Mouse (Mus musculus) embryonic facial prominence, embryonic 10.5 days (tissue): Measurements from ENCODE around the gene Oxld1. TPM values are rescaled to one million over a fixed set of nuclear protein-coding genes. Genes with fewer than 3 reads are reported as not detected.

Experiments
- DNase-seq: peaks from one replicate; pipeline ENCODE4 v3.0.0-alpha.2; 2017; ENCODE audit warnings: low spot score
- H3K27ac ChIP-seq: fragments of 300-500 bp; sonication (generic); replicated peaks from 2 replicates; pipeline ENCODE4 v1.5.1; 2016; ENCODE audit warnings: mild to moderate bottlenecking
- H3K27me3 ChIP-seq: fragments of 300-500 bp; sonication (generic); replicated peaks from 2 replicates; pipeline ENCODE4 v1.6.1; 2016; ENCODE audit warnings: low read depth, mild to moderate bottlenecking; ENCODE audit not compliant: poor library complexity, severe bottlenecking
- H3K36me3 ChIP-seq: fragments of 300-500 bp; sonication (generic); replicated peaks from 2 replicates; pipeline ENCODE4 v1.6.1; 2016; ENCODE audit warnings: mild to moderate bottlenecking, moderate library complexity
- H3K4me1 ChIP-seq: fragments of 300-500 bp; sonication (generic); 2 replicates; pipeline ENCODE4 v1.6.1; 2016
- H3K4me3 ChIP-seq: fragments of 300-500 bp; sonication (generic); 2 replicates; pipeline ENCODE4 v1.5.1; 2016; ENCODE audit warnings: mild to moderate bottlenecking, moderate library complexity
- H3K9me3 ChIP-seq: fragments of 300-500 bp; sonication (generic); 2 replicates; pipeline ENCODE4 v1.6.1; 2016; ENCODE audit warnings: mild to moderate bottlenecking
- WGBS: fragments of 180-500 bp; shearing (Covaris S2); methylation state at CpG from one replicate; pipeline ENCODE4 v1.1.7; 2016; 5-methylcytosine and 5-hydroxymethylcytosine counted together
- polyA plus RNA-seq: library from polyadenylated mRNA; unstranded; fragments of >200 nt; fragmentation: Nextera tagmentation; extraction: Ambion mirVana; gene quantifications from 2 replicates; pipeline ENCODE4 v1.2.1, GENCODE M21; 2016

The Oxld1 gene
- 8.5 and 12.8 TPM in 2 replicates for polyA plus RNA-seq

- 4% methylated on average over 62 of the region's 62 CpGs for WGBS
- H3K36me3 ChIP-seq: peaks cover 50% of the 10 kb centered on the region
- H3K9me3 ChIP-seq: no peaks in the 10 kb centered on the region
- no peaks in the 10 kb centered on the region for H3K27me3 ChIP-seq
- peak; percentile 90 for DNase-seq
- H3K4me1 ChIP-seq: peaks cover 28% of the 10 kb centered on the region
- H3K27ac ChIP-seq: peak within 1 kb of the TSS; percentile 93
- H3K4me3 ChIP-seq: peak within 1 kb of the TSS; percentile 94
Measured at GRCm38 (mm10) chr11:120457772-120458751, at the start of gene Oxld1, which contains the start of gene Ccdc137. Oxld1 (minus strand) TSS chr11:120458068. Ccdc137 (plus strand) TSS chr11:120458115.

GRCm38 (mm10) chr11:120506899-120507298, 49.0 kb upstream of the Oxld1 start:
- Histone ChIP-seq H3K36me3 (no peaks in the 10 kb centered on the region), H3K4me1 (peaks cover 21% of the 10 kb centered on the region), H3K9me3 (no peaks in the 10 kb centered on the region), H3K4me3 (no peak overlapping the region), H3K27ac (no peak overlapping the region), H3K27me3 (0 out of 2 replicates have a peak, but pooled peaks cover 4% of the 10 kb centered on the region)
- 63% methylated on average over 4 of the region's 4 CpGs for WGBS
- peak; percentile 15 for DNase-seq

DNA sequence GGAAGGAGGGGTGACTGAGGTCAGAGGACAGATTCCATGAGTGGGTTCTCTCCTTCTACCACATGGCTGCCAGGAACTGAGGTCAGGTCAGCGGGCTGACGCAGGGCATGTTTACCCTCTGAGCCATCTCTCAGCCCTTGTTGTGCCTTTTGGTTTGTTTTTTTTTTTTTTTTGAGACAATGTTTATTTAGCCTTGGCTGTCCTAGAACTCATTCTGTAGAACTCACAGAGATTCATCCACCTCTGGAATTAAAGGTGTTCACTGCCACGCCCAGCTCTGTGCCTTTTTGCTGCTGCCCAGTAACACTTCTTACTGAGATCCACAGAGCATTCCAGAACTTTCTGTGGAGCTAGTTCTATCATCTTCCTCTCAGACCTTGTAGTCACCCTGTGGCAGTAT, 47.8 kb upstream of the Oxld1 start:
- 86% methylated on average over 3 of the region's 3 CpGs for WGBS
- H3K9me3 ChIP-seq: no peaks in the 10 kb centered on the region
- H3K27ac ChIP-seq: no peak overlapping the region
- H3K4me3 ChIP-seq: no peak overlapping the region
- no peaks in the 10 kb centered on the region for H3K27me3 ChIP-seq
- no peaks in the 10 kb centered on the region for H3K36me3 ChIP-seq
- no peak for DNase-seq
- H3K4me1 ChIP-seq: peaks cover 14% of the 10 kb centered on the region

- no peak overlapping the region for H3K4me3 ChIP-seq
- H3K27me3 ChIP-seq: no peaks in the 10 kb centered on the region
- peaks cover 32% of the 10 kb centered on the region for H3K36me3 ChIP-seq
- H3K9me3 ChIP-seq: no peaks in the 10 kb centered on the region
- DNase-seq: peak; percentile 7
- H3K4me1 ChIP-seq: peaks cover 6% of the 10 kb centered on the region; the same call in 1 of the 2 replicates
- no peak overlapping the region for H3K27ac ChIP-seq
- WGBS: 94% methylated on average over 4 of the region's 4 CpGs
Measured at GRCm38 (mm10) chr11:120501701-120502100, 43.8 kb upstream of the Oxld1 start.

DNA sequence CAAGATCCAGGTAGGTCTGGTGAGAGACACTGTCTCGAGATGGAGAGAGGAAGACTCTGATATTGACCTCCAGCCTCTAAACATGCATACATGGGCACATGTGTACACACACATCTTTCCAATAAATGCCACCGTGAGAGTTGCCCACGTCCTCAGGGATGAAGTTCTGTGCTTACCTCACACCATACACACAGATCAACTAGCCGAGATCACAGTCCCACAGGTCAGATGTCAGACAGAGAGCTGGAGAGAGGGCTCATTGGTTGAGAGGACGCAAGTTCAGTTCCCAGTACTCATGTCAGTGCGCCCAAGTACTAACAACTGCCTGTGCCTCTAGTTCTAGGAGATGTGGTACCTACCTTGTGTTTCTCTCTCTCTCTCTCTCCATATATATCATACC, 43.1 kb upstream of the Oxld1 start:
- peaks cover 6% of the 10 kb centered on the region; the same call in 1 of the 2 replicates for H3K4me1 ChIP-seq
- peak; percentile 11 for DNase-seq
- H3K4me3 ChIP-seq: no peak overlapping the region
- no peaks in the 10 kb centered on the region for H3K9me3 ChIP-seq
- peaks cover 39% of the 10 kb centered on the region for H3K36me3 ChIP-seq
- WGBS: 69% methylated on average over 6 of the region's 6 CpGs
- H3K27me3 ChIP-seq: no peaks in the 10 kb centered on the region
- no peak overlapping the region for H3K27ac ChIP-seq

DNA sequence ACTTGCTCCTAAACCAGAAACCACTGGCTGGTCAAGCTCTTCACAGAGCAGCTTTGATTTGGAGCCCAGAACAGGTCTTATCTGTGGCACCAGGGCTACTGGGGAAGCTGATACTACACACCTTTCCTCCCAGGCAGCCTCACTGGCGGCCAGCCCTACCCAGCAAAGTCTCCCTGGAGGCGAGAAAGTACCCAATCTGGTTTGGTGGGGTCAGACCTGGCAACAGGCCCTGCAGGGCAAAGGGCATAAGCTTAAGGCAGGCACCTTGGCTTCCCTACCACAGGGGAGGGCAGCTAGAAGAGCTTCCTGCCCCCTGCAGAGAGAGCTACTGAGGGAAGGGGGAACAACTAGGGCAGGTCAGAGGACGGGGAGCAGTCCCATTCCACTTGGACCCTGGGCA, 42.5 kb upstream of the Oxld1 start:
- H3K27ac ChIP-seq: no peak overlapping the region
- DNase-seq: peak; percentile 12
- no peak overlapping the region for H3K4me3 ChIP-seq
- WGBS: 19% methylated on average over 3 of the region's 3 CpGs
- H3K36me3 ChIP-seq: peaks cover 46% of the 10 kb centered on the region
- H3K9me3 ChIP-seq: no peaks in the 10 kb centered on the region
- H3K4me1 ChIP-seq: peaks cover 6% of the 10 kb centered on the region; the same call in 1 of the 2 replicates
- H3K27me3 ChIP-seq: no peaks in the 10 kb centered on the region

DNA sequence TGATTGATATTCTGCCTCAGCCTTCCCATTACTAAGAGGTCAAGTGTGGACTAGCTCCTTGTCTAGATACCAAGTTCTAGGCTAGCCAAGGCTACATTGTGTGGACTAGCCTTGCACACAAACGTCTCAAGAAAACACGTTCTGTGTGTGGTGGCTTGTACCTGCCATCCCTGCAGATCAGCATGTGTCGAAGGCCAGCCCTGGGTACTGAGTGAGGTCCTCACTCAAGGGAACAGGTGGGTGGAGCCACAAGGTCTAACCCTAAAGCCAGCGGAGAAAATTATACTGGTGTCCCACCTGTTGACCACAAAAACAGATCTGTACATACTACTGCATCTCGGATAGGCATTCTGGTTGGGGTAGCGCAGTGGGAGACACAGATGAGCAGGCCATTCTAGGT, 42.0 kb upstream of the Oxld1 start:
- peaks cover 50% of the 10 kb centered on the region for H3K36me3 ChIP-seq
- no peak overlapping the region for H3K27ac ChIP-seq
- no peak overlapping the region for H3K4me3 ChIP-seq
- 85% methylated on average over 6 of the region's 6 CpGs for WGBS
- H3K27me3 ChIP-seq: no peaks in the 10 kb centered on the region
- peaks cover 6% of the 10 kb centered on the region; the same call in 1 of the 2 replicates for H3K4me1 ChIP-seq
- no peak for DNase-seq
- H3K9me3 ChIP-seq: no peaks in the 10 kb centered on the region

- H3K27me3 ChIP-seq: no peaks in the 10 kb centered on the region
- DNase-seq: no peak
- 89% methylated on average over 5 of the region's 5 CpGs for WGBS
- no peaks in the 10 kb centered on the region for H3K9me3 ChIP-seq
- 0 out of 2 replicates have a peak overlapping the region, but pooled peaks have one; percentile 2 for H3K4me3 ChIP-seq
- peaks cover 8% of the 10 kb centered on the region; the same call in 1 of the 2 replicates for H3K4me1 ChIP-seq
- no peak overlapping the region for H3K27ac ChIP-seq
- peaks cover 60% of the 10 kb centered on the region for H3K36me3 ChIP-seq
Measured at GRCm38 (mm10) chr11:120498891-120499290, 41.0 kb upstream of the Oxld1 start.

DNA sequence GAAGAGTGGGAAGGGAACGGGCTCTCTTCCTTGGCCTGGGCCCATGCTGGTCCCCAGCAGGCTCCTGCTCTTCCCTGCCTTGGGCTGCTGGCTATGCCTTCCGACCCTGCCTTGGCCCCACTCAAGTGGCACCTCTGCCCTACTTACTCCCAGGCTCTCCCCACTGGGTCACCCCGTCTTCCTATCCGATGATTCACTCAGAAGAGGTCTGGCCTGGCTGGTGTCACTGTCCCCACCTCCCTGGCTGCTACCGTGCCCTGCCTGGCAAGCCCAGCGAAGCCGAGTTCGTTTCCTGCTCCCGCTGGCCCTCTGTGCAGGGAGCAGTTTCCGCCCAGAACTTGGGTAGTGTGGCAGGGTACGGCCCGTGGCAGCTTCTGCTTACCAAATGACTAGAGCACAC, 40.4 kb upstream of the Oxld1 start:
- Histone ChIP-seq H3K27me3 (no peaks in the 10 kb centered on the region), H3K4me1 (peaks cover 15% of the 10 kb centered on the region), H3K9me3 (no peaks in the 10 kb centered on the region), H3K36me3 (peaks cover 63% of the 10 kb centered on the region), H3K4me3 (peak overlapping the region; percentile 13; the same call in 1 of the 2 replicates), H3K27ac (no peak overlapping the region)
- DNase-seq: no peak
- 92% methylated on average over 12 of the region's 12 CpGs for WGBS

DNA sequence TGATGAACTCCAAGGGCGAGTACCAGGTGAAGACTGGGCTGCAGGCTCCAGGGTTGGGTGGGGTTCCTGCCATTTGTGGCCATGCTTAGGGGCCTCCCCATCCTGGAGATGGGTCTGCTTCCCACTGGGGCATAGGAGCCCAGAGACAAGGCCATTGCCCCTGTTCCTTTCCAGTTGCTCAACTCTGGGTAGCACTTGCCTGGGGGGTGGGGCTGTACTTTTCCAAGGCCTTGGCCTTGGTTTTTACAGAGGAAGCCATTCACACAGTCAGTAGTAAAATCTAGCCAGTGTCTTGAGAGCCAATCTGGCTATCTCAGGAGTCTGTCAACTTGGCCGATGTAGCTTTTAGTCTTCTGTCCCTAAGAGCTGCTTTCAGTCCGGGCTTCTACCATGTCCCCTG, 39.6 kb upstream of the Oxld1 start:
- H3K36me3 ChIP-seq: peaks cover 63% of the 10 kb centered on the region
- 0 out of 2 replicates have a peak overlapping the region, but pooled peaks have one; percentile 11 for H3K4me3 ChIP-seq
- H3K27me3 ChIP-seq: no peaks in the 10 kb centered on the region
- DNase-seq: no peak
- no peaks in the 10 kb centered on the region for H3K9me3 ChIP-seq
- 90% methylated on average over 3 of the region's 3 CpGs for WGBS
- H3K27ac ChIP-seq: no peak overlapping the region
- H3K4me1 ChIP-seq: peaks cover 23% of the 10 kb centered on the region

- DNase-seq: no peak
- no peaks in the 10 kb centered on the region for H3K9me3 ChIP-seq
- H3K4me1 ChIP-seq: peaks cover 47% of the 10 kb centered on the region
- WGBS: 82% methylated on average over 3 of the region's 3 CpGs
- H3K36me3 ChIP-seq: peaks cover 70% of the 10 kb centered on the region
- no peak overlapping the region for H3K27ac ChIP-seq
- H3K27me3 ChIP-seq: no peaks in the 10 kb centered on the region
- H3K4me3 ChIP-seq: 0 out of 2 replicates have a peak overlapping the region, but pooled peaks have one; percentile 87
Measured at GRCm38 (mm10) chr11:120493911-120494310, 36.0 kb upstream of the Oxld1 start.

DNA sequence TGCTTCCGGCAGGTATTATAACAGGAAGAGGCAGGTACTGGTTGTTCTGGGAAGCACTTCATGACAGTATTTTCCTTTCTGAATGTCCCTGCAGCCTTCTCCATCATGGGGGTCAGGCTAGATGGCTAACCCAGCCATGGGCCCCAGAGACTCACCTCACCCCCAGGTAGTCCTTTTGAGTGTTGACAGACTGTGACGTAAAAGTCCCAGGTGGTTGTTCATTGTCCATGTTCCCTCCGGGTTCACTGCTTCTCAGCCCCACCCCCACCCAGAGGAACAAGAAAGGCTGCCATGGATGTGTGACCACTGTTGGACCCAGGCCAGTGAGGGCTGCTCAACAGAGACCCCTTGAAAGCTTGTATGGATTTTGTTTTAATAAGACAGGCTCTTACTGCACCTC, 35.5 kb upstream of the Oxld1 start:
- Histone ChIP-seq H3K4me1 (peaks cover 47% of the 10 kb centered on the region), H3K36me3 (peaks cover 70% of the 10 kb centered on the region), H3K27ac (peak overlapping the region; percentile 92), H3K4me3 (peak overlapping the region; percentile 87), H3K27me3 (no peaks in the 10 kb centered on the region), H3K9me3 (no peaks in the 10 kb centered on the region)
- no peak for DNase-seq
- whole genome bisulfite sequencing: 65% methylated on average over 3 of the region's 3 CpGs

GRCm38 (mm10) chr11:120492878-120493203, 35.0 kb upstream of the Oxld1 start:
- no peaks in the 10 kb centered on the region for H3K9me3 ChIP-seq
- peak overlapping the region; percentile 87 for H3K4me3 ChIP-seq
- peak overlapping the region; percentile 92 for H3K27ac ChIP-seq
- WGBS: 31% methylated on average over 3 of the region's 3 CpGs
- H3K4me1 ChIP-seq: peaks cover 47% of the 10 kb centered on the region
- H3K27me3 ChIP-seq: no peaks in the 10 kb centered on the region
- H3K36me3 ChIP-seq: peaks cover 70% of the 10 kb centered on the region
- DNase-seq: no peak
